Mouse (Mus musculus) ES-Bruce4 (cell line): ENCODE results near the gene Pnpla8.
"Not testable (repeated sequence)": the region's sequence is repeated elsewhere in the genome, so short reads cannot be mapped to it uniquely, and the experiment has no call there.

Experiments
- CTCF ChIP-seq: IDR thresholded peaks from one replicate; pipeline ENCODE4 v1.8.1; 2011; ENCODE audit warnings: low read depth, low read length
- EP300 ChIP-seq: IDR thresholded peaks from 2 replicates; pipeline ENCODE4 v1.6.1; 2011; ENCODE audit warnings: low read depth, low read length; ENCODE audit not compliant: insufficient read depth
- POLR2A ChIP-seq: IDR thresholded peaks from one replicate; pipeline ENCODE4 v1.8.1; 2011; ENCODE audit warnings: low read length; ENCODE audit not compliant: insufficient read depth

GRCm38 (mm10) chr12:44221070-44221469 is at the start of gene Pnpla8:
- TF ChIP-seq CTCF, POLR2A, EP300: not testable (repeated sequence)
